Mouse (Mus musculus): ENCODE data around the gene Olfr279.

DNA sequence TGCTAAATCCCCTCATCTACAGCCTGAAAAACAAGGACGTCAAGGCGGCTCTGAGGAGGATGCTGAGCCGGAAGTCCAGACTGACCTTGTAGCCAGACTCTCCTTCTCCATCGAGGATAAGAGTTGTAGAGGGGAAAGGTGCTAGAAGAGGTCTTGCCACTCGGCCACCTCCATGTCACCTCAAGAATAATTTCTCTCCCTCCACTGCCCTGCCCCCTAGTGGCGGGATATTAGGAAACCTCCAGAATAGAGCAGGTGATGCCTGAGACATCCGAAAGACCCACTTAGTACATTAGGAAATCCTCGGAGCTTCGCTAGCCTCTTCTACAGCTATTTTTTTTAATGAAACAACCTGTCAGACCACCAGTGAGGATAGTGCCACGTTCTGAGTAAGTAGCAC lies 16.8 kb upstream of the Olfr279 start:
- TF ChIP-seq POLR2A (IDR thresholded peaks at IDR 0.05; ENCODE audit: borderline replicate concordance, insufficient read depth, low read length) = no peak
- peak; percentile 49; the same call in 1 of the 2 replicates for TF ChIP-seq CTCF (IDR thresholded peaks at IDR 0.05; ENCODE audit: borderline replicate concordance, insufficient read depth, low read depth, low read length)
